Mouse (Mus musculus): ENCODE results near the gene Arrb1.

DNA sequence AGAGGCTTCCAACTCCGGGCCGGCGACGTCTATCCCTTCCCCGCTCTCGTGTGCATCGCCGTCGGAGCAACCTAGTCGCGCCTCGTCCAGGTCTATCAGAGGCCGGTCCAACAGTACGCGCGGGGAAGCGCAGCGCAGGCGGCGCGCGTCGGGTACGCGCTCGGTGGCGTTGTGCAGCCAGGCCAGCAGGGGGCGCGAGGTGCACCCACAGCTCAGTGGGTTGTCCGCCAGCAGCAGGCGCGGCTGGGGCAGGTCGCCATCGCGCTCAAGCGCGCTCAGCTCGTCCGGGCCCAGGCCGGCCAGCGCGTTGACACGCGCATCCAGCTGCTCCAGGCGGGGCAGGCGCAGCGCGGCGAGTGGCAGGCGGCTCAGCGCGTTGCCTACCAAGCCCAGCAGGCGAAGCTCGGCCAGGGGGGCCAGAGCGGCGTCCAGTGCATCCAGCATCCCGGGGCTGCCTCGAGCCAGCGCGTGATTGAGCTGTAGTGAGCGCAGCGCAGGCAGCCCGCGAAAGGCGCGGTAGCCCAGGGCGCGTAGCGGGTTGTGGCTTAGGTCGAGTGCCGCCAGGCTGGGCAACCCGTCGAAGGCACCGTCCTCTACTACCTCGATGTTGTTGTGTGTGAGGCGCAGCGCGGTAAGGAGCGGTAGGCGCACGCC is 90.6 kb downstream of the Arrb1 start:
- TF ChIP-seq FLI1 (IDR thresholded peaks at IDR 0.05; ENCODE audit: low read length), result no peak
- TF ChIP-seq GATA1 (IDR thresholded peaks at IDR 0.05; ENCODE audit: borderline replicate concordance, low read length), result no peak
